Mouse (Mus musculus): ENCODE measurements around the gene Sox4. TPM values are rescaled to one million over a fixed set of nuclear protein-coding genes. Genes with fewer than 3 reads are reported as not detected.
A peak's percentile ranks its signal among the peaks of the same experiment; 100 is the strongest.

Gene Sox4
- polyA plus RNA-seq, 1 experiment from 2014 or later: 9.3 TPM

DNA sequence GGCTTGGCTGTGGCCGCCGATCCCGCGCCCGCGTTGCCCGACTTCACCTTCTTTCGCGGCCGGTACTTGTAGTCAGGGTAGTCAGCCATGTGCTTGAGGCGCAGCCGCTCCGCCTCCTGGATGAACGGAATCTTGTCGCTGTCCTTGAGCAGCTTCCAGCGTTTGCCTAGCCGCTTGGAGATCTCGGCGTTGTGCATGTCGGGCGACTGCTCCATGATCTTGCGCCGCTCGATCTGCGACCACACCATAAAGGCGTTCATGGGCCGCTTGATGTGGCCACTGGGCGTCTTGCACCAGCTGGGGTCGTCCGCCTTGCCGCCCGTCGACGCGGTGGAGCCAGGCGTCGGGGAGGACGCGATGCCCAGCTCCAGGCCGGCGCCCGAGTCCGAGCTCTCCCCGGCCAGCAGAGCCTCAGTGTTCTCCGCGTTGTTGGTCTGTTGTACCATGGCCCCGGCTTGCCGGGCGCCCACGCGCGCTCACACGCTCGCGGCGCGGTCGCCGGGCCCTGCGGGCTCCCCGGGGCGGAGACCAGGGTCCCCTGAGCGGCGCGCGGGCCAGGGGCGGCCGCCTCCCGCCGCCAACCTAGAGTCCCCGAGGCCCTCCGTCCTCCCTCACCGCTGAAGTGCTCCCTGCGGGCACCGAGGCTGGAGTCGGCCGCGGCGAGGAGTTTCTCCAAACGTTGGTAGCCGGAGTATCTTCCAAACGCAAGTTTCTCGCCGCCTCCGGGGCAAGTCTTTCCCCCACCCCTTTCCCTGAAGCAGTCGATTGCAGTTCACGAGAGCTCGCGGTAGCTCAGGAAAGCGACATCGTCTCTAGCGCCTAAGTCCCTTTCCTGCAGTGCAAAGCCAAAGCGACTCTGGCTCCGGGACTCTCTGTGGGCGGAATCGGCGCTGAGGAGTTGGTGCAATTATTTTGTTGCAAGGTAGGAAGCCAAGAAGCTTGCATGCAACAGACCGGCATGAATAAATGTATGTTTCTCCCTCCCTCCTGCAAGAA is 639 bp downstream of the Sox4 start:
- Histone ChIP-seq H3K27ac (peak overlapping the region; percentile 85), H3K27me3 (replicated peaks) (peaks cover 56% of the 10 kb centered on the region), H3K4me2 (peak overlapping the region; percentile 83), H3K9me3 (replicated peaks) (no peaks in the 10 kb centered on the region), H3K4me3 (peak overlapping the region; percentile 65), H3K9ac (peak overlapping the region; percentile 71), H3K36me3 (no peaks in the 10 kb centered on the region), H3K4me1 (peaks cover 48% of the 10 kb centered on the region)
- 1% methylated on average over 98 of the region's 98 CpGs for WGBS (ENCODE audit: insufficient replicate concordance)
- ATAC-seq: peak; percentile 5; the same call in 1 of the 2 replicates

DNA sequence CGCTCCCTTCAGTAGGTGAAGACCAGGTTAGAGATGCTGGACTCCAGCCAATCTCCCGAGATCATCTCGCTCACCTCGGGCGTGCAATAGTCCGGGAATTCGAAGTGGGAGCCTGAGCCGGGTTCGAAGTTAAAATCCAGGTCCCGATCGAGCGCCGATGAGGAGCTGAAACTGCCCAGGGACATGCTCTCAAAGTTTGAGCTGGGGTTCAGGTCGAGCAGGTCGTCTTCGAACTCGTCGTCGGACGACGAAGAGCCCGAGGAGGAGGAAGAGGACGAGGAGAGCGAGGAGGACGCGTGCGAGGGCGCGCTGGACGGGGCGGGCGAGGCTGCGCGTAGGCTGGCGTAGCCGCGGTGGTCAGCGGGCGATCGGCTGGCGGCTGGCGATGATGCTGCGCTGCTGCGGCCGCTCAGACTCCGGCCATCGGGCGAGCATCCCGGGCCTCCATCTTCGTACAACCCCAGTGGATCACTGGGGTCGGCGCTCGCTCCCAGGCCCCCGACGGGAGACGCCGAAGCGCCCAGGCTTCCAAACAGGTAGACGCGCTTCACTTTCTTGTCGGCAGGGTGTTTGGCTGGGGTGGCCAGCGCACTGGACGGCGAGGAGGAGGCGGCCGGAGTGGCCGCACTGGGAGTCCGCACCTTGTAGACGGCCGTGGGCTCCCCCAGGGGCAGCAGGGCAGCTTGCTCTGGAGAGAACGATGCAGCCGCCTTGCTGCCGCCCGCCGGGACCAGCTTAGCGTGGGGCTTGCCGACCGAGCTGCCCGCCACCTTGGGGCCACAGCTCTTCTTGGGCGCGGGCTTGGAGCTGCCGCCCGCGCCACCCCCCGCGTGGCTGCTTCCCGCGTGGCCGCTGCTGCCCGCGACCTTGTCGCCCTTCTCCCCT is 1.6 kb downstream of the Sox4 start:
- Histone ChIP-seq H3K9me3 (replicated peaks) (no peaks in the 10 kb centered on the region), H3K36me3 (no peaks in the 10 kb centered on the region), H3K27ac (peak overlapping the region; percentile 85), H3K4me2 (peak overlapping the region; percentile 83), H3K4me3 (peak overlapping the region; percentile 65), H3K27me3 (replicated peaks) (peaks cover 56% of the 10 kb centered on the region), H3K4me1 (peaks cover 40% of the 10 kb centered on the region), H3K9ac (peak overlapping the region; percentile 71)
- under 1% methylated on average over 89 of the region's 92 CpGs for WGBS (ENCODE audit: insufficient replicate concordance)
- no peak for ATAC-seq

DNA sequence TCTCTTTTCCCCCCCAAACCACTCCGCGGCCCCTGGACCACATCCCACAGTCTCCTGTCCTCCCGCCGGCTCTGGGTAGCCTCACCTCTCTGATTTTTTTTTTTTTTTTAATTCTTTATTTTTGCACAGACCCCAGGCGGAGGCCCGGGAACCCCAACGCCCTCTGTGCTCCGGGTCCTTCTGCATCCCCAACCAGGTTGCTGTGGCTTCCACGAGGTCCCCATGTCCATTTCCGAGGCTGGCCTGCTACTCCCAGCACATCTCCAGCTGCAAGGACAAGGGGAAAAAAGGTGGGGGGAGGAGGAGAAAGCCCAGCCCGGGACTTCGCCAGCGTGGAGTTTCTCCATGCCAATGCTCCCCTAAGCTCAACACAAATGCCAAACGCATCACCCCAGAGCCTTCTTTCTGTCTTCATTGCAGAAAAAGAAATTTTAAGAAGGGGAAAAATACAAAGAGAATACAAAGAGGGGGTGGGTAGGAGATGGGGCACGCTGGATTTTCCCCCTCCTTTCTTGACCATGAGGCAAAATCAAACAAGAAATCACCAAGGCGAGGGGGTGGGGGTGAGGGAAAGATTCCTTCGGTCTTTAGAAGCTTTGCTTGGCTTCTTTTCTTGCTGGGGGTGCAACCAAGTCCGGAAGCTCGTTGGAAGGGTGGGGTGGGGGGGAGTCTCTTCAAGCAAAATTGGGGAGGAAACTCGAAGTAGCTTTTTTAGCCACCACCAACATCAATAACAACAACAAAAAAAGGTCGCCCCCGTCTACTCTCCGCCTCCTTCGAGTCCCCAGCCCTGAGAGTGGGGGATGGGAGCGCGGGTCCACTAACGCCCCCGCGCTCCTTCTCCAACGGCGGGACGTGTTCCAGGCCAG is 2.7 kb downstream of the Sox4 start:
- Histone ChIP-seq H3K4me2 (peak overlapping the region; percentile 83), H3K9me3 (replicated peaks) (no peaks in the 10 kb centered on the region), H3K27ac (0 out of 2 replicates have a peak overlapping the region, but pooled peaks have one; percentile 41), H3K27me3 (replicated peaks) (peaks cover 56% of the 10 kb centered on the region), H3K36me3 (no peaks in the 10 kb centered on the region), H3K9ac (peak overlapping the region; percentile 71), H3K4me1 (peaks cover 39% of the 10 kb centered on the region), H3K4me3 (peak overlapping the region; percentile 65)
- 2% methylated on average over 32 of the region's 32 CpGs for WGBS (ENCODE audit: insufficient replicate concordance)
- ATAC-seq: no peak

DNA sequence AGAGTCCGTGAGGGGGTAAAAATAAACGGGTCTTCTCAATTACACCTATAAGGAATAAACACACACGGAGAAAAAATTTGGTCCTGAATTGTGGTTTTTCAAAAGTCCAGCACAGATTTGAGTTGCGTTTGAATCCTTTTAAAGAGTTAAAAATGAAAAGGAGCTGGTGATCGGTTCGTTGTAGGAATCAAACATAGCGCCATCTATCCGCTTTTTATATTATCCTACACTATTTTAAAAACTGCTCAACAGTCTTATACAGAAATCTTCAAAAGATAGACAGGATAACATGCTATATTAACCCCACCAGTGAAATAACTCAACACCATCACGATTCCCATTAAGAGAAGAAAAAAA is 3.3 kb downstream of the Sox4 start:
- 4% methylated on average over 9 of the region's 9 CpGs for WGBS (ENCODE audit: insufficient replicate concordance)
- Histone ChIP-seq H3K9ac (0 out of 2 replicates have a peak overlapping the region, but pooled peaks have one; percentile 52), H3K36me3 (no peaks in the 10 kb centered on the region), H3K27ac (no peak overlapping the region), H3K27me3 (replicated peaks) (peaks cover 56% of the 10 kb centered on the region), H3K4me3 (peak overlapping the region; percentile 65), H3K9me3 (replicated peaks) (no peaks in the 10 kb centered on the region), H3K4me2 (peak overlapping the region; percentile 83), H3K4me1 (peaks cover 39% of the 10 kb centered on the region)
- ATAC-seq: no peak

DNA sequence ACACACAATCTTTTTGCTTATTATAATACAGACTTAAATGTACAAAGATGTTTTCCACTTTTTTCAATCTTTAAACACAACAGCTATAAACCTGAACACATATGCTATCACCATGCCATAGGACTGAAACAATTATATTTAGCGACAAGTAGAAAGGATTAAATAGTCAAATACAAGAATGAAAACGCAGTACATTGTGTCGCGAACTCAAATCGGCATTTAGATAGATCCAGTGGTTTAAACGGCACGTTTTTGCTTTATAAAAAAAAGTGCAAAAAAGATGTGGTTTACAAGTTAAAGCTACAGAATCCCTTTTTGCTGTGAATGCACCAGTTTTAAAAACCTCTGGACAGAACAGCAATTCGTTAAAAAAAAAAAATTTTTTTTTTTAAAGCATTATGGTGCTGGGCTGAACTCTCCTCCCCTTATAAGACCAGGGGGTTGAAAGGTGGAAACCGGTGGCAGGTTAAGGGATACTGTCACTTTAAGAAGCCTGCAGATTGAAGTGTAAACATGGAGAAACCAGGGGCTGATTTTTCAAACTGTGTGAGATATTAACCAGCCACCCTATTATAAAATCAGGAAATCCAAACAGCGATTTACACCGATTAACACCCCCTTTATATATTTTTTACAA is 4.1 kb downstream of the Sox4 start:
- Histone ChIP-seq H3K27me3 (replicated peaks) (peaks cover 50% of the 10 kb centered on the region), H3K9ac (no peak overlapping the region)

DNA sequence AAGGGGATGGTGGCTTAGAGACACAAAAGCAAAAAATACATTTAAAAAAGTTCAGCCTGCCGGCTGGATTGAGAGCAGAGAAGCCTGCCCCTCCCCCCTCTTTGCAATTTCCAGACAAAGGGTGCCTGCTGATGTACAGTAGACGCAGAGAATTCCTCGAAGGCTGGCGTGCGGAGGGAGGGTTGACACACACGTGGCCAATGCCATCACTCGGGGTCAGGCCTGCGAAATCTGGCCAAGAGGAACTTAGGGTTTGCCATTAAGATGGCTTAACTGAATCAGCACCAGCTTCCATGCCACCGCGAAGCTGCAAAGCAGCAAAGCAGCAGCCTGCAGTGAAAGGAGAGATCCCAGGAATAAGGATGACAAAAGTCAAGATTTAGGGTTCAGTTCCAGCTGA is 5.0 kb downstream of the Sox4 start:
- H3K9ac ChIP-seq: no peak overlapping the region
- 35% methylated on average over 10 of the region's 10 CpGs for WGBS (ENCODE audit: insufficient replicate concordance)
- no peak for ATAC-seq
- peaks cover 38% of the 10 kb centered on the region for H3K4me1 ChIP-seq
- H3K4me2 ChIP-seq: peak overlapping the region; percentile 26
- H3K27me3 ChIP-seq (replicated peaks): peaks cover 43% of the 10 kb centered on the region
- no peaks in the 10 kb centered on the region for H3K36me3 ChIP-seq
- H3K27ac ChIP-seq: no peak overlapping the region
- H3K4me3 ChIP-seq: no peak overlapping the region
- H3K9me3 ChIP-seq (replicated peaks): no peaks in the 10 kb centered on the region

More for the DNA sequence above, 4.1 kb downstream of the Sox4 start:
- Histone ChIP-seq H3K27ac (no peak overlapping the region), H3K36me3 (no peaks in the 10 kb centered on the region), H3K9me3 (replicated peaks) (no peaks in the 10 kb centered on the region), H3K4me2 (no peak overlapping the region), H3K4me3 (no peak overlapping the region), H3K4me1 (peaks cover 39% of the 10 kb centered on the region)
- no peak for ATAC-seq
- WGBS (ENCODE audit: insufficient replicate concordance): 36% methylated on average over 11 of the region's 11 CpGs

DNA sequence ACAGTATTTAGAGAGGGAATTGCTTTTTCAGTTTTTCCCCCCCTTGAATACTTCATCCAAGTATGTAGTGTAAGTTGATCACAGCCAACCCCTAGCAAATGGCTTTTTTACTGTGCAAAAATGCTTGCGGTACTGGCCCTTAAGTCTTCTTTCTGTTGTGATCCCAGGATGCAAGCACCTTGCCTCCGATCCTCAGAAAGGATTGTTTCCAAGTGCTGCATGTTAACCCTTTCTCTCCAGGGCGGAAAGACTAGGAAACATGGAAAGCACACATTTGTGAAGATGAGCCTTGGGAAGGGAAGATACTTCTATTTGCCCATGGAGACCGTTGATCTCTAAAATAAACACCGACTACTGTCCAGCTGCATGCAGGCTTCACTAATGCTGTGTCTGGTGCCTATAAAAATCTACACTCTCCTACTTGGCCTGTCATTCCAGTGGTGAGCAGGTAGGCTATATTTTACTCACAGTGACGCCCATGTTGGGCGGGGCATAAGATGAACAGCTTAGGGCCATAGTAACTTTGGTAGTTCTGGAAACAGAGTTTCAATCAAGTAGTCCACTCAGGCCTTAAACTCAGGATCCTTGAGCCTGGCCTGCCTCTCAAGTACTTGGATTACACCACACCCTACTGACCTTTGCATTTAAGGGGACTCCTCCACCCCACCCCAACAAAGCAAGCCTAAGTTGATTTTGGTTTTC is 5.6 kb downstream of the Sox4 start:
- H3K9me3 ChIP-seq (replicated peaks): no peaks in the 10 kb centered on the region
- peaks cover 32% of the 10 kb centered on the region for H3K4me1 ChIP-seq
- peaks cover 36% of the 10 kb centered on the region for H3K27me3 ChIP-seq (replicated peaks)
- WGBS (ENCODE audit: insufficient replicate concordance): 58% methylated on average over 7 of the region's 7 CpGs
- H3K27ac ChIP-seq: no peak overlapping the region
- H3K4me3 ChIP-seq: no peak overlapping the region
- no peak overlapping the region for H3K9ac ChIP-seq
- H3K36me3 ChIP-seq: no peaks in the 10 kb centered on the region
- peak overlapping the region; percentile 3; the same call in 1 of the 2 replicates for H3K4me2 ChIP-seq
- ATAC-seq: no peak

DNA sequence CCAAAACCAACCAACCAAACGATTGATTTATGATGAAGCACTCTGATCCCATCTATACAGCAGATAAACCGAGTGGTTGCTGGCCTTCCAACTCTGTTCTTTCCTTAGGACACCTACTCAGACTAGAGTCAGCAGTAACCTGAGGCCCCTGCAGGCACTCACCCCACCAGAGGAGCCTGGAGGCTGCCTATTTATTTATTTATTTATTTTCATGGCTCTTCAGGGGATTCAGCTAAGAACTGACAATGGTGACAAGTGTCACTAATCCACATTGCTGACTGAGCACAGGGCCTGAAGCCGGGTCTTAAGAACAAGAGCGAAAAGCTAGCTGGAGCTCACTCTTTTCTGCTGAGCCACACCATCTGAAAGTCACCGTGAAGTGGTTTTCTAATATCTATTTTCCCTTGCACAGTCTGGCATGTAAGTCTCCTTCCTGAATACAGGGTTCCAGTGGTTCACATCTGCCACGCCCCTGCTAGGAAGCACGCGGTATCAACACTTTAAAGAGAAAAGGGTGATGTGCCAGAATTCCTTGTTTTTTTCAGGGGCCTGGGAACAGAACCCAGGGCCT is 6.9 kb downstream of the Sox4 start:
- Histone ChIP-seq H3K27ac (no peak overlapping the region), H3K36me3 (no peaks in the 10 kb centered on the region), H3K9ac (no peak overlapping the region), H3K27me3 (replicated peaks) (peaks cover 24% of the 10 kb centered on the region), H3K4me3 (no peak overlapping the region), H3K9me3 (replicated peaks) (no peaks in the 10 kb centered on the region), H3K4me1 (peaks cover 20% of the 10 kb centered on the region), H3K4me2 (no peak overlapping the region)
- WGBS (ENCODE audit: insufficient replicate concordance): 48% methylated on average over 8 of the region's 8 CpGs
- no peak for ATAC-seq

DNA sequence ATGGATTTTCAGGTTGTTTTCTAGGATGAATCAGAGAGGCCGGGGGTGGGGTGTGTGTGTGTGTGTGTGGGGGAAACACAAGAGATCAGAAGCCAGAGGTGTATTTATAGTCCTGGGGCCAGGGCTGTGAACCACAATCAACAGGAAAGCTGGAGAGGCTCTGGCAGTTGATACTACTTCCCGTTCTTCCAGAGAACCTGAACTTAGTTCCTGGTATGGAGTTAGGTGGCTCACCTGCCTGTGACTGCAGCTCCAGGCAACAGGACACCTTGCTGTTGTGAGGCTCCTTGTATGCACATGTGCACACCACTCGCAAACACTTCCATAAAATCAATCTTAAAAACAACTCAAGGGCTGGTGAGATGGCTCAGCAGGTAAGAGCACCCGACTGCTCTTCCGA is 7.8 kb downstream of the Sox4 start:
- peaks cover 14% of the 10 kb centered on the region for H3K27me3 ChIP-seq (replicated peaks)
- no peak overlapping the region for H3K9ac ChIP-seq
- ATAC-seq: no peak
- no peaks in the 10 kb centered on the region for H3K36me3 ChIP-seq
- H3K4me3 ChIP-seq: no peak overlapping the region
- peaks cover 10% of the 10 kb centered on the region for H3K4me1 ChIP-seq
- WGBS (ENCODE audit: insufficient replicate concordance): 57% methylated on average over 5 of the region's 5 CpGs
- no peak overlapping the region for H3K27ac ChIP-seq
- H3K4me2 ChIP-seq: no peak overlapping the region
- H3K9me3 ChIP-seq (replicated peaks): no peaks in the 10 kb centered on the region

DNA sequence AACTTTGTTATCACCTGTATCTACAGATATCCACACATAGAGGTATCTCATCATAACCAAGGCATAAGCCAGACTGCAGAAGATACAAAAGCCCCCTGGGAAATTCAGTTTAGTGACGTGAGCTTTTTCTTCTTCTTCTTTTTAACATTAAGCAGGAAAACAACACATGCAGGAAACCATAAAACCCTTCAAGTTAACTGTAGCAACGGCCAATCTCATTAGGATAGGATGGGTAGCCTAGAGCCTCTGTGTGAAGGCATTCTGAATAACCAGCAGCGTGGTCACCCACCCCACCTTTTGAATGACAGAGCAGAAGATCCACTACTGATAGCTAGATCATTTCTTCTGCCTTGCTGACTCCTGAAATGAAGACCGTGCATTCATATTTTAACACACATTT is 10.6 kb downstream of the Sox4 start:
- Histone ChIP-seq H3K27ac (no peak overlapping the region), H3K4me3 (no peak overlapping the region), H3K4me2 (no peak overlapping the region), H3K27me3 (replicated peaks) (no peaks in the 10 kb centered on the region), H3K36me3 (no peaks in the 10 kb centered on the region), H3K4me1 (0 out of 2 replicates have a peak, but pooled peaks cover 2% of the 10 kb centered on the region), H3K9me3 (replicated peaks) (no peaks in the 10 kb centered on the region), H3K9ac (no peak overlapping the region)
- 36% methylated on average over 4 of the region's 4 CpGs for WGBS (ENCODE audit: insufficient replicate concordance)
- no peak for ATAC-seq
